Mouse (Mus musculus): ENCODE measurements around the gene Leng8.

DNA sequence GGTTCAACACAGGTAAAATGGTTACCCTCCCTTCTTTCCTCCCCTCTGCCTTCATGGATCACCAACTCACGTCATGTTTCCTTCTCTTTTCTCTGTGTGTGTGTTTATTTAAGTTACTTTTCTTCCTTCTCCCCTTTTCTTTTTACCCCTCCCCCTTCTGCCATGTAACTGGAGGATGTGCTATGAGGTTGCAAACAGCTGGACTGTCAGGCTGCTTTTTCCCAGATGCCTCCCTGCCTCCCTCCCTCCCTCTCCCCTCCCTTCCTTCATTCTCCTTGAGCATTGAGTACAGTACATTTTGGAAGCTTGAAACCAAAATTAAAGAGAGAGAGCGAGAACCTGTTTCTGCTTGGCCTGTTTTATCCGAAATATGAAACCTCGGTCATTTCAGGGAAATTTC is 11.0 kb downstream of the Leng8 start:
- TF ChIP-seq CTCF (conservative IDR thresholded peaks at IDR 0.05 in 1 of 2, IDR thresholded peaks at IDR 0.05 in 1 of 2; ENCODE audit: low read depth in 2 of 2, low read length in 2 of 2) (no peak), TCF12 (IDR thresholded peaks at IDR 0.05; ENCODE audit: low read depth, low read length) (no peak), SIN3A (IDR thresholded peaks at IDR 0.05; ENCODE audit: low read length) (no peak), PAX5 (IDR thresholded peaks at IDR 0.05; ENCODE audit: low read length) (no peak), MXI1 (IDR thresholded peaks at IDR 0.05; ENCODE audit: low read depth, low read length) (no peak), TBP (conservative IDR thresholded peaks at IDR 0.05; ENCODE audit: low read depth, low read length) (no peak), EP300 (IDR thresholded peaks at IDR 0.05; ENCODE audit: low read length) (no peak), ZC3H11A (IDR thresholded peaks at IDR 0.05; ENCODE audit: low read depth, low read length) (no peak), POLR2AphosphoS2 (IDR thresholded peaks at IDR 0.05; ENCODE audit: low read depth, low read length) (no peak), KAT2A (IDR thresholded peaks at IDR 0.05; ENCODE audit: insufficient replicate concordance, low read length) (no peak), BHLHE40 (IDR thresholded peaks at IDR 0.05; ENCODE audit: low read depth, low read length) (no peak), ZMIZ1 (IDR thresholded peaks at IDR 0.05; ENCODE audit: low read depth, low read length) (no peak), NRF1 (IDR thresholded peaks at IDR 0.05; ENCODE audit: low read depth, low read length) (no peak)
